Mouse (Mus musculus): ENCODE measurements around the gene Msantd2.

Msantd2 gene

GRCm38 (mm10) chr9:37504348-37504747 is 15.2 kb downstream of the Msantd2 start:
- DNase-seq (ENCODE audit: low spot score in 2 of 2), result no peak

GRCm38 (mm10) chr9:37506023-37506422 is 16.9 kb downstream of the Msantd2 start:
- no peak for DNase-seq (ENCODE audit: low spot score in 2 of 2)

DNA sequence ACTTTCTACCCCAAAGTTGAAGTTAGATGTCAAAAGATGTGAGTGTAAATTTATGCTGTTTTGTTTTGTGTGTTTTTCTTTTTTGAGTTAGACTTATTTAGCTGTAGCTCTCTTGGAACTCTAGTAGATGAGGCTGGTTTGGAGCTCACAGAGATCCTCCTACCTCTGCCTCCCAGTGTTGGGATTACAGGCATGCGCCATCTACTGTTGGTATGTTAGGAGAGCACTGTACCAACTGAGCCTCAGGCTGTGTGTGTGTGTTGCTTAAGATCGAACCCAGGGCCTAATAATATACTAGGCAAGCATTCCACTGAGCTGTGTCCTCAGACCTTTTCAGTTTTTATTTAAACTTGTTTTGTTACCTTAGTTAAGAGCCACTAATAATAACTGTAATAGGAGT is 23.0 kb downstream of the Msantd2 start:
- no peak for DNase-seq (ENCODE audit: low spot score in 2 of 2)

DNA sequence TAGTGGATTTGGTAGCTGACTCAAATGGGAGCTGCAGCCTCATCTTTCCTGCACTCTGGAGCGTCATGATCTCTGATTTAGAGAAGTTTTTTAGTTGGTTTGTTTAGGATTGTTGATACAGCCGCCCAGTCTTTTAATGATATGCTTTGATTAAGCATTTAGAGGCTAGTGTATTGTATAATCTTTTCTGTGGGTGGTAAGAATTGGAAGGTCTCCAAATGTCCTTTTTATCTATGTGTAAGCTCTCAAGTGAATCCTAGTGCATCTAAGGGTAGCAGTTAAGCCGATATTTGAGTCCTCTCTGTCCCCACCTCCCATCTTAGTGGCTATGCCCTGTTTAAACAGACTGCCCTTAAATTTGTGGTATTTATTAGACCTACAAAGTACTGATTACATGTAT is 25.3 kb downstream of the Msantd2 start:
- no peak for DNase-seq (ENCODE audit: low spot score in 2 of 2)

GRCm38 (mm10) chr9:37517467-37517866 is 28.3 kb downstream of the Msantd2 start:
- no peak for DNase-seq (ENCODE audit: low spot score in 2 of 2)

DNA sequence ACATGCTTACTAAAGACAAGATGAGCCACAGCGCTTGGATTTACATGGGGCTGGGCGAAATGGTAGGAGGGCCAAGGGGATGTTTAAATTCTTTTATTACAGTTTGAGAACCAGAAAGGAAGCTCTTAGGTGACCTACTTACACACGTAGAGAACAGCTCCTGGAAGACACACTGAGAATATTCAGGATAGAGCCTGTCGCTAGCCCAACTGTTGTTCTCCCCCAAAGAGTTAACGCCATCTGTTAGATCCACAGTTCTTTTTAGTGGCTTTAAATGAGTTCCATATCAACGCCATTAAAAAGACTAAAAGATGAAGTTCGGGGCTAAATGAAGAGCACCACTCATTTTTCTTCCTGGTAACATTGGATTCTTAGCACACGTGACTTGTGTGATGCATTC is 29.9 kb downstream of the Msantd2 start:
- DNase-seq (ENCODE audit: low spot score in 2 of 2), result no peak

DNA sequence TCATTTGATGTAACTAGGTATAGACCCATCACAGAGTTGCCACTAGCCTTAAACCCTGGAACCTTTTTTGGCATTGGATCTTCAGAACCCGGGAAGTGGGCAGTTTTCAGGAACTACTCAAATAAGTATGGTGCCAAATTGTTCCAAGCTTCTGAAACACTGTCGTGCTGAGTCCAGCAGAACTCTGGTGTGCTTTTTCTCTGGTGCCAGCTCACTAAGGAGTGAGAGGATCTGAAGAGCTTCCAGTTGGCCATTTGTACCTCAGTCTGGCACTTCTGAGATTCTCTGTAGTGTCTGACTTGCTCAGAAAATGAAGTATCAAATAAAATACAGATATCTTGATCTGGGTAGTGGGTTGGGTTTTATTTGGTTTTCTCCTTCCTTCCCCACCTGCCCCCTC is 30.9 kb downstream of the Msantd2 start:
- DNase-seq (ENCODE audit: low spot score in 2 of 2), result no peak

DNA sequence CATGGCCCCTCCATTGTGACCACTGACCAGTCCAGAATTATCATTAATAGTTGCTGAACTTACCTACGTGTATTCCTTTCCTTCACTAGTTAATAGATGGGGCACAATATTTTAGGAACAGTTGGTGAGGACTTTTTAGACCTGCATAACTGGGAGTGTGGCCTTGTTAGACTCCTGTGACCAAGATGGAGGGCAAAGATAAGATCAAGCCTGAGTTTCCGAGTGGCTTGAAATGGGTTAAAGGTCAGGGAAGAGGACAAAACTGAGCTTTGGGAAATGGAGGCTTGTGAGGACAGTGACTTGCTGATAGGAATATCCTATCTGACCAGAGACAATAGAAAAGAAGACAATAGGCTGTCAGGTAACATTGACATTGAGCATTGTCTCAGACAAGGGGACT is 36.3 kb downstream of the Msantd2 start:
- DNase-seq (ENCODE audit: low spot score in 2 of 2), result no peak

DNA sequence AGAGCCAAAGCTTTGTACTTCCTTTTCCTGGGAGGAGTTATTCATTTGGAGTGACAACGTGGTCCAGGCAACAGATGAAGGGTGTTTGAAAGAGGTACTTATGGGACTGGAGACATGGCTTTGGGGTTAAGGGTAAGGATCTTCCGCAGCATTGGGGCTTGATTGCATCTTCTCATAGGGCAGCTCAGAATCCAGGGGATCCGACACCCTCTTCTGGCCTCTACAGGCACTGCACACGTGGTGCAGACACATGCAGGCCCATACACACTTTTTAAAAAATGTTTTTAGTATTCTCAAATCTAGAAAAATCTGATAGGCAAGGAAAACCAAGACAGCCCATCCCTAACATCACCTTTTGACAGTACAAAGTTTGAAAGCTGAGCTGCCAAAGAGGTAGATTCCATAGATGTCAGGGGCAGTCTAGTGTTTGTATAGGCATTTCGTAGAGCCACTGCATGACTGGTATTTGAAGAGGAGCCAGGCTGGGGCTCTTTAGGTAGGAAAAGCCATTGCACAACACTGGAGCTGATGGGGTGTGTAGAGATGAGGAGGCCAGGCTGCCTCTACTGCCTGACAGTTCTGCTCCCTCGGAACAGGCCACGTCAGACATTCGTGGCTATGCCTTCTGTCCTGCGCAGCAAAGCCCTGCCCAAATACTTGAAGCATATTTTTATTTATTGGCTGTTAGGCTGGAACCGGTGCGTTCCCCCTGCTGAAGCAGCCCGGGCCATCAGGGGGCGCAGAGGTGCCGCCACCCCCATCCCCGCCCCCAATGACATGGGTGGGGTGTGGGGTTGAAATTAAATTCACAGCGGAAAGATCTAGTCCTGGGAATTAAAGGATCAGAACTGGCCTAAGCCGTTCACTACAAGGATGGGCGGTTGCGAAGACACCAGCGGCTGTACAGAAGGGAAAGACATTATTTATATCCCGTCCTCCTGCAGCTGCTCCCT is 37.6 kb downstream of the Msantd2 start:
- DNase-seq (ENCODE audit: low spot score in 2 of 2), result no peak

DNA sequence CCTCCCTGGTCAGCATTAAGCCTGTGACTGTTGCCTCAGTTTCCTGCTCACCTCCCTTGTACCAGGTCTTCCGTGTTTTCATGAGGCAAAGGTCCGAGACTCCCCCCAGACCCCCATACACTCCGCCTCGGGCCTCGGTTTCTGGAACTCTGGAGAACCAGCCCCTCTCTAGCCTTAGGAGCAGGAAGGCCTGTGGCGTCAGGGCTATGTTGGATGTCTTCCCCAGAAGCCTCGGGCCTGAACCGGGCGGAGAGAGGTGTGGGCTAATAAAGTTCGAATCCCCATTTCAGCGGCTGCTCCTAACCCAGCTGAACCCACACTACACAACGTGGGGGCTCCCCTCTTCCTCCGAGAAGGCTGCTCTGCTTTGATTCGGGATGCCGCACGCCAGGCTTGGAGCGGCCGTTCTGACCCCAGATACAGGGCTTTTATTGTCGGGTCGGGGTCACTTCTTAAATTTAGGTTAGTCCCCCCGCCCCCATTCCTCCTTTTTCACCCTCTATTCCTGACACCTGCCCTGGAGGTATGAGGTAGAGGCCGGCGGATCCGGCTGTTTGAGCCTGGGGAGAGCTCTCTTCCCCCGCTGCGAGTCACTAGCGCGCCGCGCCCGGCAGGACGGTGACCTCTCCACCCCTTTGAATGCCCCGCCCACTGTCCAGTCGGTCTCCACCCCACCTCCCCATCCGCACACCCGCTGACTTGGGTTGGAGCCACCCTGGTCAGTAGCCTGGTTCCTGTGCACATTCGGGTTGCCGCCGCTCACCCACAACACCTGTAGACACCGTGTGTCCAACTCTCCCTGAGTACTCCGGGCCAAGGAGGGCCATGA is 38.5 kb downstream of the Msantd2 start, which contains the start of gene Esam:
TSS of gene Esam (plus strand) at position 683 of the 829 bp plus-strand sequence.
- no peak for DNase-seq (ENCODE audit: low spot score in 2 of 2)

DNA sequence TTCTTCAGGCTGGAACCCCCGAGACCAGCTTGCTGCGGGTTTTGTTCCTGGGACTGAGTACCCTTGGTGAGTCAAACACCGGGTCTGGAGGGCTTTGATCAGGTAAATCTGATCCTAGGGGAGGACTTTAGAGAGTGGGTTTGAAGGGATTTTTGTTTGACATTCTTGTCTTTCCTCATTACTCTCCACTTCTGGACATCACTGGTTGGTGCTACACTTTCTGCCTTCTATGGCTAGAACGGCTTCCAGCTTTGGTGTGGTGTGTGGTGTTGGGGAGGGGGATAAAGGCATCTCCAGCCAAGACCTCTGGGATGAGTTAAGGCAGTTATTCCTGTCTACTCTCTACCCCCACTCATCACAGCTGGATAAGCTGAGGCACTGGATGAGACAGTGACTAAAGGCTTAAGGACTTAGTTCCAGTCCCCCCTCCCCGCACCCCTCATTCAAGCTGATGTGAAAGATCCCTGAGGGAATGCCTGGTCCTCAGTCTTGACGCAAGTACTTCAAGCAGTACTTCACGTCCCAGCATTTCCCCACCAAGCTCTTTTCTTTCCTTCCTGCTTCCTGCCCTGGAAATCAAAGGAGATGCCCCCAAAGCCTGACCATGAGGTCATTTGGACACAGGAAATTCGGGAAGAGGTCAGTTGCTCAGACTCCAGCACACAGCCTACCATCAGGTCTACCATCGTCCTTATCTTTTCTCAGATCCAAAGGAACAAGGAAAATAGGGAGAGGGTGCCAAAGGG is 39.3 kb downstream of the Msantd2 start:
- no peak for DNase-seq (ENCODE audit: low spot score in 2 of 2)

DNA sequence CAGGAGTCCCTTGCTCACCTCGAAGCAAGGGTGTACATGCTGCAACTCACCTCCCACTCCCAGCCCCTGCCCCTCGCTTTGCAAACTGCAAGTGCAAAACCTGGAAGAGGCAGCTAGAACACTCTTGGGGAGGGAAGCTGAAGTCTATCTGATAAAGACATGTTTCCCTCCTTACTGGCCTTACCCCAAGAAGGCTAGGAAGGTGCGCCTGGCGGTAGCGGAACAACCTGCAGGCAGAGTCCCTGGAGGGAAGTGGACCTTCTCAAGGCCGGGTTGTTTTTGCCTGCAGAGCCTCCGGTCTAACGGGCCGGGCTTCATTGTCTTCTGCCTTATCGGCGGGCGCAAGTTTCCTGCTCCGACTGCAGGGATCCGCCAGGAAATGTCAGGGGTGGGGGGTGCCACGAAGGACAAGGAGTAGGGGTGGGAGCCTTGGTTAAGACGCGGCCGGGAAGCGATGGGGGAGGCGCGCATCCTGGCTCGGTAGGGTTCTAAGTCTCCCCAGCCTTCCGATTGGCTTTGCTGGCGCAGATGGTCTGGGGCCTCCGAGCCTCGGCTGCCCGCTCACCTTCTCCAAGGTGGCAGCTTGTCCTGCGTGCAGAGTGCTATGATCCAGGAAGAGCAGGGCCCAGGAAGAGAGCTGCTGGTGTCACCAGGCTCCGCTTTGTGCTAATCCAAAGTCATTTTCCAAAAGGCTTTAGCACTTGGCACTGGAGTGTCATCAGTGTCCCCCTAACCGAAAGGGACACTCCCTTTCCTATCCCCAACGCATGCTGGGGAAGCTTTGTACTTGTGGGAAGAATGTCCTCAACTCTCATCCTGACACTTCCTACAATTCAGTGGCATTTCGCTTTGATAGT is 41.1 kb downstream of the Msantd2 start:
- no peak for DNase-seq (ENCODE audit: low spot score in 2 of 2)

DNA sequence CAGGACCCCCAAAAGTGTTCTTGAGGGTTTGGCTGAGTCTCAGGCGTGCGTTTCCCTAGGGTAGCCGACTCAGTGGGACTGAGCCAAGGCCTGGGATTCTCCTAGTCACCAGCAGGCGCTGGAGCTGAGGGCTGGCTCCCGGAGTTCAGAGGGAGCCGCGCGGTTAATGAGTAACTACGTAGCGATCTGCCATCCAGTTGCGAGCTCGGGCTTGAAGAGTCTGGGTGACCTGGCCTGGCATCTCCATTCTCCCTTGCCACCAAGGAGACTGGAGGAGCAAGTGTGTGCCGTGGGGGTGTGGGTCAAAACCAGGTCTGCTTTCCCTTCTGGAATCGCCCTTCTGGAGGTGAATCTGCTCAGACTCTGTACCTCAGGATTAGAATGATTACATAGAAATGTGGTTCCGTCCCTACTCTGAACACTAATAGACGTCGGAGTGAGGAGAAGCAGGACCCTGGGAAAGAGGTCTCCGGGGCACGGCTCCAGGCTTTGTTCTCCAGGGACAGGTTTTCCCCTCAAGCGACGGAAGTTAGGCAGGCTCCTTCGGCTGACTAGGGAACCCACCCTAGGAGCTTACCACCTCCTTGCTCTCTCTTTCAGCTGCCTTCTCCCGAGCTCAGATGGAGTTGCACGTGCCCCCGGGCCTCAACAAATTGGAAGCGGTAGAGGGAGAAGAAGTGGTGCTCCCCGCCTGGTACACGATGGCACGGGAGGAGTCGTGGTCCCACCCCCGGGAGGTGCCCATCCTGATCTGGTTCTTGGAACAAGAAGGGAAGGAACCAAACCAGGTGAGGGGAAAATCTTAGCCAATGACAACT is 42.0 kb downstream of the Msantd2 start:
- peak in 1 of 2 experiments; percentile 63 for DNase-seq (ENCODE audit: low spot score in 2 of 2)

- DNase-seq (ENCODE audit: low spot score in 2 of 2), result no peak
Measured at GRCm38 (mm10) chr9:37536851-37537250, 47.7 kb downstream of the Msantd2 start.

DNA sequence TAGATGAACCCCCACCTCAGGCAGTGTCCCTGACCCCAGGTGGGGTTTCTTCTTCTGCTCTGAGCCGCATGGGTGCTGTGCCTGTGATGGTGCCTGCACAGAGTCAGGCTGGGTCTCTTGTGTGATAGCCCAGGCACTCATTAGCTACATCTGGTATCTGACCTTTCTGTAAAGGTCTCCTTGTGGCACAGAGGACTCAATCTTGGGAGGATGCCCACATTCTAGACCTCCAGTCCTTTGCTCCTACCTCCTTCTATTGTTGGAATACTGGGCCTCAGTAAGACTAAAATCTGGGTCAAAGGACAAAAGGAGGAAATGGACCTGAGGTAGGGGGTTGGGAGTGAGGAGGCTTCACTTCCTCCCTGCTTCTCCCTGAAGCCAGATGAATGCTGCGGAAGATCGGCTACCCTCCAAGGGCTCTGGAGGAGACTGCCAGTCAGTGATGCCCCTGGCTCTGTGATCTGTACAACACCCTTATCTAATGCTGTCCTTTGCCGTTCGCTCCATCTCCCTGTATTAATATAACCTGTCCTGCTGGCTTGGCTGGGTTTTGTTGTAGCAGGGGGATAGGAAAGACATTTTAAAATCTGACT is 48.6 kb downstream of the Msantd2 start:
- DNase-seq (ENCODE audit: low spot score in 2 of 2), result no peak

GRCm38 (mm10) chr9:37539170-37540025 is 50.3 kb downstream of the Msantd2 start, which contains the start of gene Vsig2:
Gene Vsig2, plus strand, starts transcription at chr9:37539255.
- DNase-seq (ENCODE audit: low spot score in 2 of 2), result peak in 1 of 2 experiments; percentile 45

GRCm38 (mm10) chr9:37540226-37540625 is 51.1 kb downstream of the Msantd2 start:
- peak in 1 of 2 experiments; percentile 56 for DNase-seq (ENCODE audit: low spot score in 2 of 2)

All from right cerebral cortex, postnatal 10 days (tissue).